Comparison of ENCODE assay signal across 26 mouse cellular contexts in genomic region chr3:152282126-152282525, GRCm38 (mm10). TPM values are rescaled to one million over a fixed set of nuclear protein-coding genes. Genes with fewer than 3 reads are reported as not detected.
DNase-seq lines count a peak whose midpoint lies in the region; ATAC-seq lines count a peak whose summit lies in the region.
"Had no signal": no experiment of that assay in that cellular context is flagged by ENCODE, and none has a peak within 500 bp of the region (broad histone marks: within the 10 kb centered on the region; RNA-seq: fewer than 3 reads in every experiment).

No protein-coding gene starts in this region.

- no peak overlapping the region for H3K9ac ChIP-seq in embryonic facial prominence, embryonic 11.5 days (replicated peaks; ENCODE audit: low read length)
- H3K9ac ChIP-seq in liver, embryonic 13.5 days, result no peak overlapping the region
- H3K9ac ChIP-seq: embryonic facial prominence, embryonic 12.5 days; forebrain, embryonic 12.5 days; hindbrain, embryonic 15.5 days; intestine, embryonic 15.5 days; liver, embryonic 15.5 days had no signal

- no peaks in the 10 kb centered on the region; the same call in 1 of the 2 replicates for H3K36me3 ChIP-seq in embryonic facial prominence, embryonic 11.5 days (replicated peaks; ENCODE audit: control insufficient read depth, insufficient read depth, low read depth, low read length)
- peaks cover 12% of the 10 kb centered on the region for H3K36me3 ChIP-seq in liver, embryonic 13.5 days
- H3K36me3 ChIP-seq: intestine, embryonic 15.5 days had no signal

- DNase-seq in embryo, embryonic 11 days, result peak; percentile 54
- no peak for DNase-seq in embryo, embryonic 10 days (ENCODE audit: low spot score)
- peak; percentile 32 for DNase-seq in NIH3T3 (ENCODE audit: low read depth)
- peak; percentile 54 for DNase-seq in embryonic facial prominence, embryonic 11.5 days (ENCODE audit: low spot score)
- DNase-seq in liver, embryonic 13.5 days, result no peak
- DNase-seq in left cerebral cortex, postnatal 25 days (ENCODE audit: low spot score in 2 of 2), result no peak
- no peak for DNase-seq in urinary bladder, postnatal 25 days (ENCODE audit: low spot score)
- no peak for DNase-seq in layer of hippocampus, adult 18-20 months (ENCODE audit: low spot score in 2 of 2)
- DNase-seq: adrenal gland, adult 8-10 months; cerebellum, adult 2 months; cerebellum, postnatal 25 days; gastrocnemius, postnatal 36 days; heart, postnatal 4 days; kidney, postnatal 4 days; left cerebral cortex, postnatal 4 days; lung, postnatal 4 days; thymus, adult 18-20 months had no signal

- no peaks in the 10 kb centered on the region for H3K27me3 ChIP-seq in embryonic facial prominence, embryonic 11.5 days (ENCODE audit: control insufficient read depth, insufficient read depth, low read length)
- H3K27me3 ChIP-seq in liver, embryonic 13.5 days, result no peaks in the 10 kb centered on the region
- H3K27me3 ChIP-seq: embryonic facial prominence, embryonic 12.5 days; forebrain, embryonic 12.5 days; hindbrain, embryonic 15.5 days; intestine, embryonic 15.5 days; liver, embryonic 15.5 days; Patski had no signal

- ATAC-seq in embryonic facial prominence, embryonic 11.5 days (replicated peaks; ENCODE audit: insufficient number of reproducible peaks, low FRiP score, low TSS enrichment, low read depth), result 0 out of 2 replicates have a peak, but pooled peaks have one; percentile 44
- peak; percentile 60; the same call in 1 of the 2 replicates for ATAC-seq in liver, embryonic 13.5 days (ENCODE audit: low read depth)
- ATAC-seq: activated CD4-positive, CD25-positive, alpha-beta regulatory T cell, adult 4 months; intestine, embryonic 15.5 days; Patski had no signal

- no peaks in the 10 kb centered on the region for H3K9me3 ChIP-seq in embryonic facial prominence, embryonic 11.5 days (replicated peaks; ENCODE audit: control insufficient read depth, low read length)
- H3K9me3 ChIP-seq in liver, embryonic 13.5 days (replicated peaks), result no peaks in the 10 kb centered on the region
- H3K9me3 ChIP-seq: embryonic facial prominence, embryonic 12.5 days; forebrain, embryonic 12.5 days; hindbrain, embryonic 15.5 days; intestine, embryonic 15.5 days; liver, embryonic 15.5 days had no signal

- 36% methylated on average over 3 of the region's 3 CpGs for WGBS in embryonic facial prominence, embryonic 11.5 days
- 15% methylated on average over 3 of the region's 3 CpGs for WGBS in liver, embryonic 13.5 days (ENCODE audit: insufficient replicate concordance)

- H3K4me3 ChIP-seq in embryonic facial prominence, embryonic 11.5 days (ENCODE audit: low read depth, low read length), result no peak overlapping the region
- no peak overlapping the region for H3K4me3 ChIP-seq in liver, embryonic 13.5 days (replicated peaks)
- H3K4me3 ChIP-seq: embryonic facial prominence, embryonic 12.5 days; erythroblast, embryonic 14.5 days; forebrain, embryonic 12.5 days; hindbrain, embryonic 15.5 days; intestine, embryonic 15.5 days; left cerebral cortex, adult 2 months; liver, embryonic 15.5 days had no signal

- intact Hi-C loops in left cerebral cortex, postnatal 25 days (cut with DNase I), result no loop called here

- H3K4me1 ChIP-seq in embryonic facial prominence, embryonic 11.5 days (ENCODE audit: control insufficient read depth, insufficient read depth, low read length), result no peaks in the 10 kb centered on the region
- peaks cover 6% of the 10 kb centered on the region; the same call in 1 of the 2 replicates for H3K4me1 ChIP-seq in liver, embryonic 13.5 days (replicated peaks)
- H3K4me1 ChIP-seq: forebrain, embryonic 12.5 days; hindbrain, embryonic 15.5 days; intestine, embryonic 15.5 days had no signal

- no peak overlapping the region for H3K27ac ChIP-seq in embryonic facial prominence, embryonic 11.5 days (replicated peaks; ENCODE audit: low read depth, low read length)
- no peak overlapping the region for H3K27ac ChIP-seq in liver, embryonic 13.5 days
- H3K27ac ChIP-seq: embryonic facial prominence, embryonic 12.5 days; forebrain, embryonic 12.5 days; hindbrain, embryonic 15.5 days; intestine, embryonic 15.5 days; left cerebral cortex, adult 2 months; liver, embryonic 15.5 days had no signal

- no peak overlapping the region for H3K4me2 ChIP-seq in embryonic facial prominence, embryonic 11.5 days (ENCODE audit: low read depth, low read length)
- H3K4me2 ChIP-seq in liver, embryonic 13.5 days, result no peak overlapping the region
- H3K4me2 ChIP-seq: embryonic facial prominence, embryonic 12.5 days; forebrain, embryonic 12.5 days; hindbrain, embryonic 15.5 days; intestine, embryonic 15.5 days; liver, embryonic 15.5 days had no signal

RNA-seq across cellular contexts. Expression of gene Nexn, which starts 16.0 kb away (rescaled TPM):
- 4.9 and 5.3 TPM in 2 replicates for polyA plus RNA-seq in embryonic facial prominence, embryonic 11.5 days (2014; fragmentation: Nextera tagmentation; extraction: Ambion mirVana)
- 1.6 and 1.8 TPM in 2 replicates for polyA plus RNA-seq in liver, embryonic 13.5 days (2015; fragmentation: Nextera tagmentation; extraction: Ambion mirVana)
- 1 to 10 TPM; 1.4 to 7.5 TPM for total RNA-seq in left cerebral cortex, postnatal 25 days (2021)
- total RNA-seq in layer of hippocampus, adult 18-20 months (2021), result 1 to 10 TPM; 1.3 to 1.7 TPM
- polyA plus RNA-seq: erythroblast, embryonic 14.5 days had no signal

RNA-seq across cellular contexts. Expression of gene Miga1, which starts 58.1 kb away (rescaled TPM):
- 18.8 and 21.1 TPM in 2 replicates for polyA plus RNA-seq in embryonic facial prominence, embryonic 11.5 days (2014; fragmentation: Nextera tagmentation; extraction: Ambion mirVana)
- 4.3 and 4.7 TPM in 2 replicates for polyA plus RNA-seq in liver, embryonic 13.5 days (2015; fragmentation: Nextera tagmentation; extraction: Ambion mirVana)
- total RNA-seq in left cerebral cortex, postnatal 25 days (2021), result 10 to 100 TPM; 71.7 to 84.0 TPM
- total RNA-seq in layer of hippocampus, adult 18-20 months (2021), result 10 to 100 TPM; 73.9 to 74.1 TPM

Comparison
In these comparisons a context has a peak if more than half of its experiments do, and no peak if none do; other contexts are left out.
1. DNase-seq: peak in embryo, embryonic 11 days (single experiment), NIH3T3 (single experiment) and embryonic facial prominence, embryonic 11.5 days (single experiment); none in embryo, embryonic 10 days (single experiment), liver, embryonic 13.5 days (single experiment), left cerebral cortex, postnatal 25 days (0 of 2), urinary bladder, postnatal 25 days (single experiment) and layer of hippocampus, adult 18-20 months (0 of 2).